Mouse (Mus musculus): ENCODE measurements around the gene Kcp. TPM values are rescaled to one million over a fixed set of nuclear protein-coding genes. Genes with fewer than 3 reads are reported as not detected.

The Kcp gene
- total RNA-seq, 2 experiments from 2014 or later: 37.6 to 40.5 TPM

GRCm38 (mm10) chr6:29524034-29524489 lies 16.3 kb upstream of the Kcp start:
- DNase-seq (ENCODE audit: low spot score in 2 of 2): no peak

- no peak for DNase-seq (ENCODE audit: low spot score in 2 of 2)
Measured at GRCm38 (mm10) chr6:29523301-29524033, 15.7 kb upstream of the Kcp start.

- no peak for DNase-seq (ENCODE audit: low spot score in 2 of 2)
Measured at GRCm38 (mm10) chr6:29522626-29523300, 15.0 kb upstream of the Kcp start.

GRCm38 (mm10) chr6:29517139-29517538 lies 9.4 kb upstream of the Kcp start:
- peak; percentile 54 to 78 for DNase-seq (ENCODE audit: low spot score in 2 of 2)

- peak in 1 of 2 experiments; percentile 43 for DNase-seq (ENCODE audit: low spot score in 2 of 2)
Measured at GRCm38 (mm10) chr6:29513284-29513683, 5.5 kb upstream of the Kcp start.

GRCm38 (mm10) chr6:29509086-29509485 lies 1.3 kb upstream of the Kcp start:
- peak in 1 of 2 experiments; percentile 46 for DNase-seq (ENCODE audit: low spot score in 2 of 2)

GRCm38 (mm10) chr6:29506834-29507233 lies 918 bp downstream of the Kcp start:
- DNase-seq (ENCODE audit: low spot score in 2 of 2): no peak

GRCm38 (mm10) chr6:29505493-29505892 lies 2.3 kb downstream of the Kcp start:
- no peak for DNase-seq (ENCODE audit: low spot score in 2 of 2)

- no peak for DNase-seq (ENCODE audit: low spot score in 2 of 2)
Measured at GRCm38 (mm10) chr6:29501599-29501998, 6.2 kb downstream of the Kcp start.

- DNase-seq (ENCODE audit: low spot score in 2 of 2): no peak
Measured at GRCm38 (mm10) chr6:29500810-29501209, 6.9 kb downstream of the Kcp start.

GRCm38 (mm10) chr6:29500177-29500576 lies 7.6 kb downstream of the Kcp start:
- DNase-seq (ENCODE audit: low spot score in 2 of 2): no peak

GRCm38 (mm10) chr6:29497791-29498190 lies 10.0 kb downstream of the Kcp start:
- no peak for DNase-seq (ENCODE audit: low spot score in 2 of 2)

GRCm38 (mm10) chr6:29496270-29496669 lies 11.5 kb downstream of the Kcp start:
- no peak for DNase-seq (ENCODE audit: low spot score in 2 of 2)

GRCm38 (mm10) chr6:29494101-29494500 lies 13.7 kb downstream of the Kcp start:
- DNase-seq (ENCODE audit: low spot score in 2 of 2): no peak

- DNase-seq (ENCODE audit: low spot score in 2 of 2): no peak
Measured at GRCm38 (mm10) chr6:29485951-29486350, 21.8 kb downstream of the Kcp start.

- peak; percentile 68 to 81 for DNase-seq (ENCODE audit: low spot score in 2 of 2)
Measured at GRCm38 (mm10) chr6:29484716-29485559, 22.8 kb downstream of the Kcp start.

GRCm38 (mm10) chr6:29482691-29483090 lies 25.1 kb downstream of the Kcp start:
- no peak for DNase-seq (ENCODE audit: low spot score in 2 of 2)

GRCm38 (mm10) chr6:29474736-29475135 lies 33.0 kb downstream of the Kcp start:
- DNase-seq (ENCODE audit: low spot score in 2 of 2): no peak

- DNase-seq (ENCODE audit: low spot score in 2 of 2): peak in 1 of 2 experiments; percentile 59
Measured at GRCm38 (mm10) chr6:29473941-29474691, 33.6 kb downstream of the Kcp start.

GRCm38 (mm10) chr6:29471137-29471536 lies 36.6 kb downstream of the Kcp start, which contains the start of gene Atp6v1fnb:
Gene Atp6v1fnb (plus strand): TSS chr6:29471437.
- DNase-seq (ENCODE audit: low spot score in 2 of 2): no peak

GRCm38 (mm10) chr6:29468851-29469250 lies 38.9 kb downstream of the Kcp start:
- DNase-seq (ENCODE audit: low spot score in 2 of 2): no peak
